Mouse (Mus musculus) neural tube, embryonic 14.5 days (tissue): ENCODE data around the gene Rai14. TPM values are rescaled to one million over a fixed set of nuclear protein-coding genes. Genes with fewer than 3 reads are reported as not detected.

Source experiments
- ATAC-seq: fragments of 200-750 bp; cut with Nextera tagmentation; 2 replicates; pipeline ENCODE4 v1.8.0; 2017; ENCODE audit warnings: low read depth, mild to moderate bottlenecking, moderate TSS enrichment, moderate library complexity
- H3K27ac ChIP-seq: fragments of 300-500 bp; sonication (generic); 2 replicates; pipeline ENCODE4 v1.5.1; 2014; ENCODE audit warnings: low read depth, mild to moderate bottlenecking, control low read depth, low read length, moderate library complexity, mixed read lengths
- H3K27me3 ChIP-seq: fragments of 300-500 bp; sonication (generic); 2 replicates; pipeline ENCODE4 v1.6.1; 2014; ENCODE audit warnings: low read length; ENCODE audit not compliant: control insufficient read depth, insufficient read depth
- H3K36me3 ChIP-seq: fragments of 300-500 bp; sonication (generic); 2 replicates; pipeline ENCODE4 v1.6.1; 2014; ENCODE audit warnings: low read length, mixed read lengths; ENCODE audit not compliant: control insufficient read depth, insufficient read depth
- H3K4me1 ChIP-seq: fragments of 300-500 bp; sonication (generic); 2 replicates; pipeline ENCODE4 v1.6.1; 2014; ENCODE audit warnings: low read length; ENCODE audit not compliant: control insufficient read depth, insufficient read depth
- H3K4me2 ChIP-seq: fragments of 300-500 bp; sonication (generic); 2 replicates; pipeline ENCODE4 v1.6.1; 2014; ENCODE audit warnings: mild to moderate bottlenecking, low read depth, low read length, control low read depth
- H3K4me3 ChIP-seq: fragments of 300-500 bp; sonication (generic); 2 replicates; pipeline ENCODE4 v1.5.1; 2014; ENCODE audit warnings: low read depth, low read length, control low read depth, mixed read lengths
- H3K9ac ChIP-seq: fragments of 300-500 bp; sonication (generic); replicated peaks from 2 replicates; pipeline ENCODE4 v1.6.1; 2014; ENCODE audit warnings: low read depth, mild to moderate bottlenecking, control low read depth, low read length, mixed read lengths
- H3K9me3 ChIP-seq: fragments of 300-500 bp; sonication (generic); 2 replicates; pipeline ENCODE4 v1.6.1; 2016; ENCODE audit warnings: low read length; ENCODE audit not compliant: control insufficient read depth
- whole genome bisulfite sequencing: fragments of 180-500 bp; shearing (Covaris S2); extraction: QIAGEN DNeasy Blood & Tissue Kit; methylation state at CpG from one replicate; pipeline ENCODE4 v1.1.7; 2014; 5-methylcytosine and 5-hydroxymethylcytosine counted together
- polyA plus RNA-seq: library from polyadenylated mRNA; unstranded; fragments of >200 nt; fragmentation: Nextera tagmentation; extraction: Ambion mirVana; gene quantifications from 2 replicates; pipeline ENCODE4 v1.2.1, GENCODE M21; 2014

The Rai14 gene
- polyA plus RNA-seq, 1 experiment from 2014 or later = 10.0 TPM

DNA sequence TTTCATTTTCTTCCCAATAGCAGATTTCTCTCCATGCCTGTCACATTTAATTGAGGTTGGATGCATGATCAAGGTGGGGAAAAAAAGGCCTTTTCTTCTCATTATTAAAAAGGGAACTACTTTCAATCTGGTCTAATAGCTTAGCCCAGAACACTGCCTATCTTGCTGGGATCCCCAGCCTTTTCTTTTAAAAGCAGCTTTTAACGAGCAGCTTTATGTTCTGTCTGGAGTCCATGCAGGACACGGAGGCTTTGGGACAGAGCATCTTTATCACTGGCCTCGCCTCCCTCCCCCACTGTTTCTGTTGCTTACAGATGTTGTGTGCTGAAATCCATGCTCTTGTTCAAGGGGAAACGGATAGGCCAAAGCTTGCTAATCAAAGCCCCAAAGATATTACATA, 32.8 kb upstream of the Rai14 start:
- no peak overlapping the region; the same call in 1 of the 2 replicates for H3K9ac ChIP-seq
- peak; percentile 25; the same call in 1 of the 2 replicates for ATAC-seq

DNA sequence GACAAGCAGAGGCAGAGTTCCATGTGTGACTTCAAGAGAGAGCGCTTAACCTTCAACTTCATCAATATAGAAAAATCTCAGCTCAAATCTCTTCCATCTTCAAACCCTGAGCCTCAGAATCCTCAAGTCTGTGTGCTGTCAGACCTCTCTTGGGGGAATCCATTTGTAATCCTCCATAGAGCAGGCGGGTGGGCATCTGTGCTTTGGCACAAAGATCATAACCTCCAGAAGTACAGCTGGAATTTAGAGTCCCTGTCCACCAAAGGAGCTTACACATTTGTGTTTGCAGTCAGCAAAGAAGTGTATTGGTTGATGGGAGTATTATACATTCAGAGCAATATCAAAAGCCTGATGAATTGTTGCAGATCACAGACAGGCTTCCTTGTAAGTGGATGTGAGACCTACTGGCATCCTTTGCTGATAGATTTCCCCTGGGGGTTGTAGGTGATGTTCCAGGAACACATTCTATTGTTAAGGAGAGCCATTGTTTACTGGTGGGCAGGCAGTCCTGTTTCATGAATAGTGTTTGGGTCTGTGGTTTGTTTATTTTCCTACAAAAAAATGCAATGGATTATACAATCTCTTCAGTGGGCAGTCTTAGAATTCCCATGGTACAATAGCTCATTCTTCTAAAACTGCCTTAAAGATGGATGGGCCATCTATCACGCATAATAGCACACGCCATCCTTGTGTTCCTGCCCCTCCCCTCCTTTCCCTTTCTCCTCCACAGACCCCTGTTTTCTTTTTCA, 32.1 kb upstream of the Rai14 start:
- H3K9me3 ChIP-seq = no peaks in the 10 kb centered on the region
- no peak overlapping the region for H3K9ac ChIP-seq
- H3K4me3 ChIP-seq = no peak overlapping the region
- no peaks in the 10 kb centered on the region for H3K27me3 ChIP-seq
- H3K4me2 ChIP-seq = no peak overlapping the region
- H3K4me1 ChIP-seq = peaks cover 12% of the 10 kb centered on the region; the same call in 1 of the 2 replicates
- 28% methylated on average over 4 of the region's 4 CpGs for WGBS
- ATAC-seq = peak; percentile 72; the same call in 1 of the 2 replicates
- no peak overlapping the region for H3K27ac ChIP-seq
- no peaks in the 10 kb centered on the region for H3K36me3 ChIP-seq

More for the DNA sequence above, 32.8 kb upstream of the Rai14 start:
- H3K27ac ChIP-seq = no peak overlapping the region
- no peaks in the 10 kb centered on the region for H3K36me3 ChIP-seq
- WGBS = 12% methylated on average over 4 of the region's 4 CpGs
- H3K4me1 ChIP-seq = peaks cover 12% of the 10 kb centered on the region; the same call in 1 of the 2 replicates
- H3K9me3 ChIP-seq = no peaks in the 10 kb centered on the region
- no peaks in the 10 kb centered on the region for H3K27me3 ChIP-seq
- no peak overlapping the region for H3K4me3 ChIP-seq
- no peak overlapping the region for H3K4me2 ChIP-seq

DNA sequence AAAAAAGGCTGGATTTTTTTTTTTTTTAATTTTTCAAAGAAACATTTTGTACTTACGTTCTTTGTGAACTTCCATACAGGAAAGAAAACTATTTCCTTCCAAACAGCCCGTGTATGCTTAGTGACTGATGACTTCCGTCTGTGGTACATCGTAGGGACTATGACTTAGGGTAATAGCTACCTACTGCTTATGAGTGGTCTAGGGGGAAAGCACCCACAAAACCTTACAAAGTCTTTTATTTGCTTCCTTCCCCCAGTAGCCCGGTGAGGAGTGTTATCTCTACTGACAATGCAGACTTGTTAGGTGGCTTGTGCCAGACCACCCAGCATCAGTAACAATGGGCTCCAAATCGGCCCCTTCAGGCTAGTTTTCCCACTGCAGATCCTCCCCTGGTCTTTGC, 28.0 kb upstream of the Rai14 start:
- H3K9ac ChIP-seq = no peak overlapping the region
- H3K9me3 ChIP-seq = no peaks in the 10 kb centered on the region
- WGBS = 72% methylated on average over 6 of the region's 6 CpGs
- no peak for ATAC-seq
- no peaks in the 10 kb centered on the region for H3K27me3 ChIP-seq
- peaks cover 10% of the 10 kb centered on the region; the same call in 1 of the 2 replicates for H3K4me1 ChIP-seq
- H3K27ac ChIP-seq = no peak overlapping the region
- no peaks in the 10 kb centered on the region for H3K36me3 ChIP-seq
- no peak overlapping the region for H3K4me2 ChIP-seq
- no peak overlapping the region for H3K4me3 ChIP-seq

DNA sequence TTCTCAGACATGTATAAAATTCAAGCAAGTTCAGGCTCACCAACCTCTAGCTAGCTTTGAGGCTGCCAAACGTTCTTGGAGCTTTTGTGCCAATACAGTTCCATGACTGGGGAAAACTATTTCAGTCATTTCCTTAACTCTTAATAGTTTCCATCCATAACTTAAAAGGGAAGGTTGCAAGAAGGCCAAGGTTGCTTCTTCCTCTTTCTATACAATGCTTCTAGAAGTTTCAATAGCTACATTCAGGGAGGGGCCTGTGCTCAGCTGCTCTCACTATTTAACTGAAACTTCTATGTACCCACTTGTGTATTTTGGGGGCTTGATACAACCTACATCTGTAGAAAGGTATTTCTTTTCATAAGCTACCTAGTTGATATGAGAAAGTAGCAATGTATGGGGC, 24.9 kb upstream of the Rai14 start:
- ATAC-seq = no peak
- Histone ChIP-seq H3K4me2 (no peak overlapping the region), H3K36me3 (no peaks in the 10 kb centered on the region), H3K9ac (no peak overlapping the region), H3K27me3 (no peaks in the 10 kb centered on the region), H3K4me1 (no peaks in the 10 kb centered on the region), H3K9me3 (no peaks in the 10 kb centered on the region), H3K27ac (no peak overlapping the region), H3K4me3 (no peak overlapping the region)
- WGBS = 78% methylated on average over 1 of the region's 1 CpGs

DNA sequence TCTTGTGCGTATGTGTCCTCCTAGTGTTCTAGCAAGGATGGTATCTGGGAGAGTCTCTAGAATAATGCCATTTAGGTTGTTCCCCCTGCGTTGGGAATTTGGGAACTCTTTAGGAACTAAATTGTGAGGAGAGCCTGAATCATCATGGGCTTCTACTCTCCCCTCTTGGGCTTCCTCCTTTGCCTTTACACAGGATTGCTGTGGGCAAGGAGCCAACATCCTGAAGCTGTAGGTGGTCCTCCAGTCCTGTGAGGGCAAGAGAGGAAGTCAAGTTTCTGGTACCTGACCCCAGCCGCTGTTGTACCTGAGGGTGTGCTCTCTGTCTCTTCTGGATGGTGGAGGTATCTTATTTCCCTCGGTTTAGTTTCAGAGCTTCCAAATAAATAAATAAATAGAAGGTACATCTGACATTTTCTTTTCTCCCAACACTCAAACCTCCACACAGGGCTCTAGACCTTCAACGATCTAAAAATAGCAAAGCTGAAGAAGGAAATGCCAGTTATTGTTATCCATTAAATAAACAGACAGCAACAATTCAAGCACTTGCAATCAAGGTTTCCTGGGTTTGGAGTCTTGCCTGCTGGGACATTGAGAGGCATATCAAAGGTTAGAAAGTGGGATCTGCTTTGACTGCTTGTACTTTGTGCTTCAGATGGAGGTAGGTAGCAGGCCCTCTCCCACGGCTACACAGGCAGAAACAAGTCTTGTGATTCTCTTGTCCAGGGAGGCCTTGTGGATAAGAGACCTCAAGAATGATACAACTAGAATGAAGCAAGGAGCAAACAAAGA, 24.1 kb upstream of the Rai14 start:
- Histone ChIP-seq H3K36me3 (no peaks in the 10 kb centered on the region), H3K4me2 (no peak overlapping the region), H3K4me3 (no peak overlapping the region), H3K4me1 (no peaks in the 10 kb centered on the region), H3K27ac (no peak overlapping the region), H3K27me3 (no peaks in the 10 kb centered on the region), H3K9me3 (no peaks in the 10 kb centered on the region), H3K9ac (no peak overlapping the region)
- 82% methylated on average over 6 of the region's 6 CpGs for WGBS
- ATAC-seq = no peak

DNA sequence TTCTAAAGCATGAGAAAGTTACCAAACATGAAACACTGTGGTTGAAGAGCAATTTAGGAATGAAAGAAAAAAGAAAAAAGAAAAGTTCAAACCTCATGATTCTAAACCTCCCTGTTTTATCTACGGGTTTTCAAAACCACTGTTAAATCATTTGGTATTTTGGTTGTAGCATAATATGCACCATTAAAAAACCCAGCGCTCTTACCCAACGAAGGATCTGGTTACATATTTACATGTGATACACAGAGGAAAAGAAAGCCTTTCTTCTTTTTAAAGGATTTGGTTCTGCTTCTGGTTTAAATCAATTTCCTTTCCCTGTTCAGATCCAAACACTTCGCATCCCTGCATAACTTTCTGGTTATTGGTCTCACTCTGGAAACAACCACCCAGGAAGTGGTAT, 21.5 kb upstream of the Rai14 start:
- ATAC-seq = no peak
- H3K4me1 ChIP-seq = no peaks in the 10 kb centered on the region
- no peak overlapping the region for H3K9ac ChIP-seq
- H3K4me2 ChIP-seq = no peak overlapping the region
- WGBS = 80% methylated on average over 4 of the region's 4 CpGs
- H3K9me3 ChIP-seq = no peaks in the 10 kb centered on the region
- no peak overlapping the region for H3K4me3 ChIP-seq
- H3K27me3 ChIP-seq = no peaks in the 10 kb centered on the region
- no peak overlapping the region for H3K27ac ChIP-seq
- no peaks in the 10 kb centered on the region for H3K36me3 ChIP-seq

DNA sequence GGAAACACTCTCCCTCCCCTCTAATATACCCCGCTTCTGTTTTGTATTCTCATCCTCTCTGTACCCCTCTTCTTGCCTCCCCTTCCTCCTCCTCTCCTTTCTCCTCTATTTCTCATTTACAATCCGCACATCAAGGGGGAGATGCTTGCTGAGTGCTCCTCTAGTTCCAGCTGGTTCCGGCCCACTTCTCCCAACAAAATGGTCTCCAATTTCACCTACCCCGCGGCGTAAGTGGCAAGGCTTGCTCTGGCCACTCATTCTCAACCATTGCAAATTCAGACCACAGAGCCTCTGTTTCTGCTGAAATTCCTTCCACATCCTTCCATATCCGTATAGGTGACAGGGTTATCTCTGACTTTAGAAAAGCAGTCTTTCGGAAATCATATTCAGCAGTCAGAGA, 20.8 kb upstream of the Rai14 start:
- Histone ChIP-seq H3K9me3 (no peaks in the 10 kb centered on the region), H3K9ac (no peak overlapping the region), H3K27me3 (no peaks in the 10 kb centered on the region), H3K4me3 (no peak overlapping the region), H3K27ac (no peak overlapping the region), H3K36me3 (no peaks in the 10 kb centered on the region), H3K4me1 (no peaks in the 10 kb centered on the region), H3K4me2 (no peak overlapping the region)
- 87% methylated on average over 8 of the region's 8 CpGs for WGBS
- no peak for ATAC-seq

DNA sequence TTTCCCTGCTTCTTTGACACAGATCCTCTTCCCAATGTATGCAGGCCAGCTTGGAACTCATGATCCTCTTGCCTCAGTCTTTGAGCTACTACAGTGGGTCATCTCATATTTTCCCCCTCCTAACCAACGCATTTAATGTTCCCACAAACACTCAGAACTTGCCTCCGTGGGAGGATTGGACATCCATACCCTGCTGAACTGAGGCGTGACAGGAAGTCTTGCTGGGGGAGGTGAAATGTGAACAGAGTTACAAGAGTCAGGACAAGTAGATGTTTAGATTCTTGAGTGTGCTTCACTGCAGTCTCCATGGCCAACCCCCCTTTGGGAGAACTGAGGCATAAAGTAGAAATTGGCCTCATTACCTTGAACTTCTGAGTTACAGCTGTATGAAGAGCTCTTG, 17.0 kb upstream of the Rai14 start:
- no peak overlapping the region for H3K27ac ChIP-seq
- ATAC-seq = no peak

DNA sequence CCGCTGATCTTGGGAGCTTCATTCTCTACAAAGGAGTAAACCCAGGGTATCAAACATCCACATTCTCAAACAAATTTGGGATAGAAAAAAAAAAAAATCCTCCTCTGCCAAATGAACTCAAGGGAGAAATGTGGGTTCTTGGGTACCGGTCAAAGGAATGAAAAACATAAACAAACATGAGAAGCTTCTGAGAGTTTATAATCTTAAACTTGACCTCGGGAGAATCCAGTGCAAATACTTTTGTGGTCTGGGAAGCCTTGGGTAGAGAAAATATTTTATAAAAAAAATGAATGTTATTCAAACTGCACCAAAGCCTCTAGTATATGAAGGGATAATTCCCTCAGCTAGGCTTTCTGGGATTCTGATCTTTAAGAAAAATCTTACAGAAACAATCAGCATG, 11.8 kb upstream of the Rai14 start:
- Histone ChIP-seq H3K9ac (no peak overlapping the region), H3K4me2 (no peak overlapping the region), H3K4me3 (no peak overlapping the region), H3K36me3 (no peaks in the 10 kb centered on the region), H3K27me3 (no peaks in the 10 kb centered on the region), H3K27ac (no peak overlapping the region), H3K9me3 (no peaks in the 10 kb centered on the region), H3K4me1 (no peaks in the 10 kb centered on the region)
- WGBS = 92% methylated on average over 3 of the region's 3 CpGs
- ATAC-seq = no peak

More for the DNA sequence above, 17.0 kb upstream of the Rai14 start:
- no peak overlapping the region for H3K4me3 ChIP-seq
- WGBS = 86% methylated on average over 3 of the region's 3 CpGs
- H3K4me2 ChIP-seq = no peak overlapping the region
- no peak overlapping the region for H3K9ac ChIP-seq
- H3K27me3 ChIP-seq = no peaks in the 10 kb centered on the region
- H3K9me3 ChIP-seq = no peaks in the 10 kb centered on the region
- no peaks in the 10 kb centered on the region for H3K36me3 ChIP-seq
- H3K4me1 ChIP-seq = no peaks in the 10 kb centered on the region
